Mouse (Mus musculus) G1E (cell line): ENCODE measurements around the gene Pigl. TPM values are rescaled to one million over a fixed set of nuclear protein-coding genes. Genes with fewer than 3 reads are reported as not detected.
"Not testable (repeated sequence)": the region's sequence is repeated elsewhere in the genome, so short reads cannot be mapped to it uniquely, and the experiment has no call there.

ENCODE experiments used
- ATAC-seq: 2 replicates; pipeline ENCODE4 v1.8.0; 2016; ENCODE audit warnings: mild to moderate bottlenecking; ENCODE audit not compliant: insufficient number of reproducible peaks, poor library complexity, low FRiP score, severe bottlenecking; ENCODE audit errors: extremely low read depth
- DNase-seq: peaks from one replicate; pipeline ENCODE4 v3.0.0; 2012; ENCODE audit warnings: low spot score
- H3K27me3 ChIP-seq: 2 replicates; pipeline ENCODE4 v1.6.1; 2012; ENCODE audit warnings: mild to moderate bottlenecking, low read length, inconsistent platforms; ENCODE audit not compliant: insufficient read depth
- H3K36me3 ChIP-seq: replicated peaks from 2 replicates; pipeline ENCODE3; 2012; ENCODE audit warnings: mild to moderate bottlenecking, inconsistent platforms
- H3K4me1 ChIP-seq: 2 replicates; pipeline ENCODE4 v1.6.1; 2012; ENCODE audit warnings: low read depth, low read length, inconsistent platforms, mixed read lengths; ENCODE audit not compliant: insufficient read depth
- H3K4me3 ChIP-seq: 2 replicates; pipeline ENCODE4 v1.5.1; 2012; ENCODE audit warnings: low read depth, mild to moderate bottlenecking, inconsistent platforms, low read length, moderate library complexity, mixed read lengths
- H3K9me3 ChIP-seq: replicated peaks from 2 replicates; pipeline ENCODE4 v1.6.1; 2012; ENCODE audit warnings: inconsistent platforms
- CTCF ChIP-seq: IDR thresholded peaks from 2 replicates; pipeline ENCODE4 v1.5.1; 2012; ENCODE audit warnings: low read depth, low read length, inconsistent platforms, mixed read lengths
- GATA1 ChIP-seq: IDR thresholded peaks from 2 replicates; pipeline ENCODE4 v1.6.1; 2012; ENCODE audit warnings: borderline replicate concordance, low read length, inconsistent platforms, mixed read lengths
- GATA2 ChIP-seq: IDR thresholded peaks from 2 replicates; pipeline ENCODE4 v1.6.1; 2012; ENCODE audit warnings: low read depth, low read length, inconsistent platforms, borderline replicate concordance
- POLR2AphosphoS5 ChIP-seq: IDR thresholded peaks from 2 replicates; pipeline ENCODE4 v1.6.1; 2012; ENCODE audit warnings: low read depth, low read length, inconsistent platforms; ENCODE audit not compliant: insufficient replicate concordance
- TAL1 ChIP-seq: conservative IDR thresholded peaks from 2 replicates; pipeline ENCODE4 v1.6.1; 2012; ENCODE audit warnings: low read depth, low read length, inconsistent platforms, mixed read lengths
- polyA plus RNA-seq: library from polyadenylated mRNA; stranded (reverse); fragments of >175 nt; gene quantifications from 2 replicates; pipeline ENCODE4 v1.2.3, GENCODE M21; 2012
- total RNA-seq, 2 experiments: library from RNA; stranded (forward) in 1 of 2; stranded (reverse) in 1 of 2; fragments of 200-1000 nt in 1 of 2; fragments of >200 nt in 1 of 2; fragmentation: Nextera tagmentation in 1 of 2; gene quantifications; 2 replicates each; pipeline ENCODE4 v1.2.3; 2014 to 2017

Pigl gene
- total and polyA plus RNA-seq, 3 experiments, result 2.9 to 32.9 (median 5.3) TPM

- no peaks in the 10 kb centered on the region for H3K9me3 ChIP-seq
- H3K36me3 ChIP-seq, result peaks cover 20% of the 10 kb centered on the region
- TF ChIP-seq GATA1, result no peak
- TF ChIP-seq POLR2AphosphoS5, result no peak
- TF ChIP-seq TAL1, result no peak
- TF ChIP-seq CTCF, result no peak
- no peak for TF ChIP-seq GATA2
- no peaks in the 10 kb centered on the region for H3K27me3 ChIP-seq
- peaks cover 32% of the 10 kb centered on the region for H3K4me1 ChIP-seq
- 0 out of 2 replicates have a peak, but pooled peaks have one; percentile 10 for ATAC-seq
- peak overlapping the region; percentile 81 for H3K4me3 ChIP-seq
- peak; percentile 15 for DNase-seq
These were observed 1.6 kb upstream of the Pigl start for GRCm38 (mm10) chr11:62456483-62457172.

- H3K4me1 ChIP-seq, result peaks cover 36% of the 10 kb centered on the region
- ATAC-seq, result peak; percentile 76
- H3K27me3 ChIP-seq, result no peaks in the 10 kb centered on the region
- H3K36me3 ChIP-seq, result peaks cover 20% of the 10 kb centered on the region
- TF ChIP-seq GATA1 (no peak), GATA2 (no peak), CTCF (no peak), TAL1 (no peak), POLR2AphosphoS5 (no peak)
- no peaks in the 10 kb centered on the region for H3K9me3 ChIP-seq
- H3K4me3 ChIP-seq, result peak overlapping the region; percentile 81
- DNase-seq, result peak; percentile 94
These were observed 894 bp upstream of the Pigl start for GRCm38 (mm10) chr11:62457241-62457890.

- H3K4me3 ChIP-seq, result peak overlapping the region; percentile 81
- H3K4me1 ChIP-seq, result peaks cover 39% of the 10 kb centered on the region
- no peaks in the 10 kb centered on the region for H3K9me3 ChIP-seq
These were observed 379 bp upstream of the Pigl start for GRCm38 (mm10) chr11:62457891-62458270.

GRCm38 (mm10) chr11:62458780-62459179, 520 bp downstream of the Pigl start:
- ATAC-seq, result no peak
- peaks cover 43% of the 10 kb centered on the region for H3K4me1 ChIP-seq
- peak overlapping the region; percentile 81 for H3K4me3 ChIP-seq
- no peaks in the 10 kb centered on the region for H3K9me3 ChIP-seq
- no peaks in the 10 kb centered on the region for H3K27me3 ChIP-seq
- TF ChIP-seq TAL1 (no peak), POLR2AphosphoS5 (no peak), GATA1 (no peak), CTCF (no peak), GATA2 (no peak)
- no peak for DNase-seq
- H3K36me3 ChIP-seq, result peaks cover 14% of the 10 kb centered on the region

More at GRCm38 (mm10) chr11:62457891-62458270, 379 bp upstream of the Pigl start:
- Histone ChIP-seq H3K36me3 (peaks cover 20% of the 10 kb centered on the region), H3K27me3 (no peaks in the 10 kb centered on the region)
- TF ChIP-seq CTCF, result no peak
- TF ChIP-seq TAL1, result no peak
- TF ChIP-seq GATA1, result no peak
- TF ChIP-seq POLR2AphosphoS5, result no peak
- no peak for TF ChIP-seq GATA2
- DNase-seq (no peak), ATAC-seq (no peak)

- not testable (repeated sequence) for DNase-seq, ATAC-seq, H3K9me3 ChIP-seq, H3K4me3 ChIP-seq, H3K27me3 ChIP-seq
- peaks cover 67% of the 10 kb centered on the region for H3K4me1 ChIP-seq
- H3K36me3 ChIP-seq, result peaks cover 13% of the 10 kb centered on the region
These were observed 4.3 kb downstream of the Pigl start for GRCm38 (mm10) chr11:62462529-62462928.

- Histone ChIP-seq H3K36me3 (peaks cover 13% of the 10 kb centered on the region), H3K4me3 (no peak overlapping the region), H3K27me3 (no peaks in the 10 kb centered on the region), H3K4me1 (peaks cover 71% of the 10 kb centered on the region), H3K9me3 (no peaks in the 10 kb centered on the region)
- ATAC-seq (no peak), DNase-seq (no peak)
- no peak for TF ChIP-seq GATA2
These were observed 5.1 kb downstream of the Pigl start for GRCm38 (mm10) chr11:62463225-62463915.
